Mouse (Mus musculus) activated CD4-positive, CD25-positive, alpha-beta regulatory T cell, adult 4 months (primary cell): Measurements from ENCODE around the gene Smndc1. TPM values are rescaled to one million over a fixed set of nuclear protein-coding genes. Genes with fewer than 3 reads are reported as not detected.

Source experiments
- ATAC-seq: one replicate; pipeline ENCODE4 v1.8.0; 2017
- polyA plus RNA-seq, 2 experiments: library from polyadenylated mRNA; unstranded; fragments of 100-300 nt; shearing (Covaris generic); gene quantifications; one replicate each; pipeline ENCODE4 v1.2.1; 2017

Gene Smndc1
- polyA plus RNA-seq, 2 experiments from 2014 or later: 35.9 TPM

DNA sequence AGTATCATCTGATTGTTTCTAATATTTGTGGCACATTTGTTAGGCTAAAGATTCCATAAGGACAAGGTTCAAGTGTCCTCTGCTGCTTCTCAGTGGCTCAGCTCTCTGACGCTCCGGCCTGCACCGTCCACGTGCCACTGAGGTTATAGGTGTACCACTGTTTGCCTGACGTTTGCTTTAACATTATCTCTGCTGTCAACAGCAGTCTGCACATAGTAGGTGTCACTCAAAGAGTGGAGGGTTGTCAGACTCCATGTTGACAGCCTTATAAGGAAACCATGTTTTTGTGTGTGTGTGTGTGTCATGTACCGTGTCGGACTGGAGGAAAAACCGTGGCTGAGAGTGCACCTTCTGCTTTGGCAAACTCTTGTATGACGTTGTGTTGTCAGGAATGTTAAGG, 55.1 kb downstream of the Smndc1 start:
- ATAC-seq: no peak

DNA sequence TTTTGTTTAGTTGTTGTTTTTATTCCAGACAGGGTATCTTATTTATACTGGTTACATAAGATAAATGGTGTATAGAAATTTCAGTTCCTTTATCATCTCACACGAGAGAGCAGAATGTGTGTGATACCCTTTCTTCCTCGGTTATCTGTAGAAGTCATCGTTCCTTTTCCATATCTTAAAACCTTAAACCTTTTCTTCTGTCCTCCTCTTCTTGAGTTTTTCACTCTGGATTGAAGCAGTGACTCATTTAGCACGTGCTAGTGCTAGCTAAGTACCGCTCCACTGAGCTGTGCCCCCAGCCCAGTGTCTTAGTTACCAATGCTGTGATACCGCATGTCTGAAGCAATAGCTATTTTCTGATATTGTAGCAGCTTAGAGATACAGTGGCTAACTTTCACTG, 56.6 kb downstream of the Smndc1 start:
- ATAC-seq: no peak

DNA sequence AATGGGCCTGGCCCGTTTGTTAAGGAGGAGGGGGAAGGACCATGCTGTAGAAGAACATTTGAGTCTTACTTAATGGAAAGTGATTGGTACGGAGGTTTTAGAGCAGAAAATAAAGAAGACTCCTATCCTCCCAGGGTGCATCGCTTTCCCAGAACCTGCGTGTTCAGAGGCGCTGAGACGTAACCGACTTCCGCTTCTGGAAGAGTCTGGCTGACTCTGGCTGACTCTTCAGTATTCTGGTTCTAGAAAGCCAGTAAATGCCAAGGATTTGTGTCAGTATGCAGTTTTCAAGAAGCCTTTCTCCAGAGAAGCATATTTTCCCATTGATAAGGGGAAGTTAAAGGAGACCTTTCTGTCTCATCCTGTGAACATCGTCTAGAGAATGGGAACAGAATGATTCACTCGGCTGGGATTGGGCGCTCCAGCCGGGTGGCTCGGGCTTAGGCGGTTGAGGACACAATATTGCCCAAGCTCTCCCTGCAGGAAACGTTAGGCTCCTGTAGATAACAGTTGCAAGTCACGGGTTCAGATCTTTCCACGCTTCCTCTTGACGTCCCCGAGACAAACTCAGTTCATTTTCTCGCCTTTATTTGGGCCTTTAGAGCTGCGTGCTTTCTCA, 58.4 kb downstream of the Smndc1 start:
- ATAC-seq: no peak

DNA sequence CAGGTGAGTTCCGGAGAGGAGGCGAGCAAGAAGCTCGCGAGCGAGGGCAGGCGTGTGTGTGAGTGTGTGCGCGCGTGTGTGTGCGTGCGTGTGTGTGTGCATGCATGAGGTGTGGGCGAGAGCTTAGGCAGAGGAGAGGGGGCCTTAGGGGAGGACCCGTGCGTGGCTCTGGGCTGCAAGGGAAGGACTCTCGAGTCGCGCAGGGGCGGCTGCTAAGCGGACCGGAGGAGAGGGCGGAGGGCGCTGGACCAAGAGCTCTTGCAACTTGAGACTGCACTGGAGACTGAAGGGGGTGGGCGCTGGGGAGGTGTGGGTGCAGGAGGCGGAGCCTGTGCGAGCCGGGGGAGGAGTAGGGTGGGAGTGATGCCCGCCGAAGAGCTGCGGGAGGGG, 60.4 kb downstream of the Smndc1 start:
- ATAC-seq: peak; percentile 38

Other genes starting within 250 kb of the Smndc1 start
- 1 to 10 TPM; 4.7 to 4.9 TPM for gene Mxi1, start 80.1 kb downstream of the Smndc1 start, polyA plus RNA-seq
- gene Gm10197, start 18.8 kb downstream of the Smndc1 start, polyA plus RNA-seq: not detected
- 10 to 100 TPM; 10.2 to 11.4 TPM for gene Dusp5, start 138.5 kb upstream of the Smndc1 start, polyA plus RNA-seq
- 100 to 1,000 TPM; 157 to 194 TPM for gene Nutf2-ps1, start 198.5 kb upstream of the Smndc1 start, polyA plus RNA-seq
- 10 to 100 TPM; 35.7 to 38.4 TPM for gene Smc3, start 209.8 kb upstream of the Smndc1 start, polyA plus RNA-seq